Mouse (Mus musculus) hindbrain, embryonic 13.5 days (tissue): ENCODE results near the gene Brwd1. TPM values are rescaled to one million over a fixed set of nuclear protein-coding genes. Genes with fewer than 3 reads are reported as not detected.

Source experiments
- ATAC-seq: fragments of 200-750 bp; cut with Nextera tagmentation; 2 replicates; pipeline ENCODE4 v1.8.0; 2017; ENCODE audit warnings: moderate TSS enrichment; ENCODE audit not compliant: low FRiP score
- H3K27ac ChIP-seq: fragments of 300-500 bp; sonication (generic); 2 replicates; pipeline ENCODE4 v1.5.1; 2015; ENCODE audit warnings: inconsistent platforms, mild to moderate bottlenecking, moderate library complexity
- H3K27me3 ChIP-seq: fragments of 300-500 bp; sonication (generic); 2 replicates; pipeline ENCODE4 v1.6.1; 2015; ENCODE audit warnings: mild to moderate bottlenecking, inconsistent platforms
- H3K36me3 ChIP-seq: fragments of 300-500 bp; sonication (generic); 2 replicates; pipeline ENCODE4 v1.6.1; 2015; ENCODE audit warnings: mild to moderate bottlenecking, inconsistent platforms
- H3K4me1 ChIP-seq: fragments of 300-500 bp; sonication (generic); replicated peaks from 2 replicates; pipeline ENCODE4 v1.6.1; 2015; ENCODE audit warnings: inconsistent platforms
- H3K4me2 ChIP-seq: fragments of 300-500 bp; sonication (generic); 2 replicates; pipeline ENCODE4 v1.6.1; 2015; ENCODE audit warnings: inconsistent platforms, mild to moderate bottlenecking, moderate library complexity
- H3K4me3 ChIP-seq: fragments of 300-500 bp; sonication (generic); 2 replicates; pipeline ENCODE4 v1.5.1; 2015; ENCODE audit warnings: mild to moderate bottlenecking, inconsistent platforms
- H3K9ac ChIP-seq: fragments of 300-500 bp; sonication (generic); 2 replicates; pipeline ENCODE4 v1.6.1; 2015; ENCODE audit warnings: mild to moderate bottlenecking, inconsistent platforms
- H3K9me3 ChIP-seq: fragments of 300-500 bp; sonication (generic); 2 replicates; pipeline ENCODE4 v1.6.1; 2016; ENCODE audit warnings: inconsistent platforms
- WGBS: fragments of 180-500 bp; shearing (Covaris S2); methylation state at CpG from one replicate; pipeline ENCODE4 v1.1.7; 2015; 5-methylcytosine and 5-hydroxymethylcytosine counted together
- polyA plus RNA-seq: library from polyadenylated mRNA; unstranded; fragments of >200 nt; fragmentation: Nextera tagmentation; extraction: Ambion mirVana; gene quantifications from 2 replicates; pipeline ENCODE4 v1.2.1, GENCODE M21; 2015

Gene Brwd1
- polyA plus RNA-seq, 1 experiment from 2014 or later = 279 TPM

- Histone ChIP-seq H3K4me2 (no peak overlapping the region), H3K36me3 (no peaks in the 10 kb centered on the region), H3K27me3 (no peaks in the 10 kb centered on the region), H3K4me1 (no peaks in the 10 kb centered on the region), H3K27ac (no peak overlapping the region), H3K9ac (no peak overlapping the region), H3K9me3 (no peaks in the 10 kb centered on the region), H3K4me3 (no peak overlapping the region)
- ATAC-seq = no peak
- WGBS = 87% methylated on average over 5 of the region's 5 CpGs
Measured at GRCm38 (mm10) chr16:96095966-96096365, 13.6 kb upstream of the Brwd1 start.

GRCm38 (mm10) chr16:96091515-96092504 is 9.5 kb upstream of the Brwd1 start:
- Histone ChIP-seq H3K9me3 (no peaks in the 10 kb centered on the region), H3K4me1 (no peaks in the 10 kb centered on the region), H3K4me2 (no peak overlapping the region), H3K27me3 (no peaks in the 10 kb centered on the region), H3K36me3 (no peaks in the 10 kb centered on the region), H3K27ac (no peak overlapping the region), H3K9ac (no peak overlapping the region), H3K4me3 (no peak overlapping the region)
- 79% methylated on average over 9 of the region's 9 CpGs for WGBS
- no peak for ATAC-seq

- Histone ChIP-seq H3K27ac (no peak overlapping the region), H3K9me3 (no peaks in the 10 kb centered on the region), H3K27me3 (no peaks in the 10 kb centered on the region), H3K9ac (no peak overlapping the region), H3K4me1 (peaks cover 9% of the 10 kb centered on the region), H3K4me3 (no peak overlapping the region), H3K4me2 (no peak overlapping the region), H3K36me3 (no peaks in the 10 kb centered on the region)
- whole genome bisulfite sequencing = 74% methylated on average over 5 of the region's 5 CpGs
- ATAC-seq = no peak
Measured at GRCm38 (mm10) chr16:96088120-96088519, 5.8 kb upstream of the Brwd1 start.

- H3K4me3 ChIP-seq = no peak overlapping the region
- H3K9ac ChIP-seq = no peak overlapping the region
- ATAC-seq = no peak
- H3K27me3 ChIP-seq = no peaks in the 10 kb centered on the region
- H3K4me1 ChIP-seq = peaks cover 10% of the 10 kb centered on the region
- WGBS = 78% methylated on average over 4 of the region's 4 CpGs
- H3K4me2 ChIP-seq = no peak overlapping the region
- no peak overlapping the region for H3K27ac ChIP-seq
- no peaks in the 10 kb centered on the region for H3K36me3 ChIP-seq
- no peaks in the 10 kb centered on the region for H3K9me3 ChIP-seq
Measured at GRCm38 (mm10) chr16:96087436-96087835, 5.1 kb upstream of the Brwd1 start.

- Histone ChIP-seq H3K27me3 (no peaks in the 10 kb centered on the region), H3K9ac (no peak overlapping the region), H3K4me2 (no peak overlapping the region), H3K27ac (no peak overlapping the region), H3K4me1 (peaks cover 10% of the 10 kb centered on the region), H3K4me3 (no peak overlapping the region), H3K36me3 (no peaks in the 10 kb centered on the region), H3K9me3 (no peaks in the 10 kb centered on the region)
- 81% methylated on average over 12 of the region's 12 CpGs for WGBS
- ATAC-seq = no peak
Measured at GRCm38 (mm10) chr16:96087001-96087400, 4.7 kb upstream of the Brwd1 start.

- Histone ChIP-seq H3K9ac (no peak overlapping the region), H3K27ac (no peak overlapping the region), H3K4me1 (peaks cover 17% of the 10 kb centered on the region), H3K4me2 (no peak overlapping the region), H3K9me3 (no peaks in the 10 kb centered on the region), H3K4me3 (no peak overlapping the region), H3K36me3 (no peaks in the 10 kb centered on the region), H3K27me3 (no peaks in the 10 kb centered on the region)
- no peak for ATAC-seq
Measured at GRCm38 (mm10) chr16:96085597-96085996, 3.3 kb upstream of the Brwd1 start.

- Histone ChIP-seq H3K36me3 (peaks cover 22% of the 10 kb centered on the region), H3K4me3 (peak overlapping the region; percentile 99), H3K9ac (peak overlapping the region; percentile 99), H3K4me1 (peaks cover 33% of the 10 kb centered on the region), H3K27ac (peak overlapping the region; percentile 99), H3K9me3 (no peaks in the 10 kb centered on the region), H3K4me2 (peak overlapping the region; percentile 71), H3K27me3 (no peaks in the 10 kb centered on the region)
- ATAC-seq = peak; percentile 2
- 2% methylated on average over 20 of the region's 20 CpGs for WGBS
Measured at GRCm38 (mm10) chr16:96083179-96083646, 887 bp upstream of the Brwd1 start.

GRCm38 (mm10) chr16:96081742-96082241 is 534 bp downstream of the Brwd1 start:
- Histone ChIP-seq H3K9me3 (no peaks in the 10 kb centered on the region), H3K4me1 (peaks cover 33% of the 10 kb centered on the region), H3K36me3 (peaks cover 31% of the 10 kb centered on the region), H3K27me3 (no peaks in the 10 kb centered on the region), H3K4me3 (peak overlapping the region; percentile 99), H3K27ac (peak overlapping the region; percentile 99), H3K4me2 (peak overlapping the region; percentile 71), H3K9ac (peak overlapping the region; percentile 99)
- under 1% methylated on average over 60 of the region's 68 CpGs for WGBS
- peak; percentile 40 for ATAC-seq

- Histone ChIP-seq H3K9me3 (no peaks in the 10 kb centered on the region), H3K27me3 (no peaks in the 10 kb centered on the region), H3K36me3 (peaks cover 34% of the 10 kb centered on the region), H3K9ac (peak overlapping the region; percentile 99), H3K27ac (peak overlapping the region; percentile 99), H3K4me2 (peak overlapping the region; percentile 71), H3K4me1 (peaks cover 33% of the 10 kb centered on the region), H3K4me3 (peak overlapping the region; percentile 99)
- ATAC-seq = peak; percentile 77
- 1% methylated on average over 25 of the region's 28 CpGs for WGBS
Measured at GRCm38 (mm10) chr16:96081331-96081730, 995 bp downstream of the Brwd1 start.

GRCm38 (mm10) chr16:96080524-96080923 is 1.8 kb downstream of the Brwd1 start:
- Histone ChIP-seq H3K4me3 (peak overlapping the region; percentile 99), H3K27ac (no peak overlapping the region), H3K9ac (peak overlapping the region; percentile 99; the same call in 1 of the 2 replicates), H3K27me3 (no peaks in the 10 kb centered on the region), H3K4me1 (peaks cover 33% of the 10 kb centered on the region), H3K4me2 (peak overlapping the region; percentile 71), H3K9me3 (no peaks in the 10 kb centered on the region), H3K36me3 (peaks cover 36% of the 10 kb centered on the region)
- WGBS = 88% methylated on average over 7 of the region's 7 CpGs
- ATAC-seq = no peak

- Histone ChIP-seq H3K4me3 (no peak overlapping the region), H3K36me3 (peaks cover 85% of the 10 kb centered on the region), H3K9ac (no peak overlapping the region), H3K4me2 (no peak overlapping the region), H3K9me3 (no peaks in the 10 kb centered on the region), H3K4me1 (no peaks in the 10 kb centered on the region), H3K27ac (no peak overlapping the region), H3K27me3 (no peaks in the 10 kb centered on the region)
- whole genome bisulfite sequencing = 97% methylated on average over 6 of the region's 6 CpGs
- ATAC-seq = no peak
Measured at GRCm38 (mm10) chr16:96068364-96068763, 14.0 kb downstream of the Brwd1 start.

GRCm38 (mm10) chr16:96066174-96066573 is 16.2 kb downstream of the Brwd1 start:
- no peak for ATAC-seq
- Histone ChIP-seq H3K4me3 (no peak overlapping the region), H3K27me3 (no peaks in the 10 kb centered on the region), H3K9me3 (no peaks in the 10 kb centered on the region), H3K36me3 (peaks cover 85% of the 10 kb centered on the region), H3K4me1 (no peaks in the 10 kb centered on the region), H3K4me2 (no peak overlapping the region), H3K9ac (no peak overlapping the region), H3K27ac (no peak overlapping the region)
- WGBS = 96% methylated on average over 12 of the region's 12 CpGs
